Mouse (Mus musculus) right cerebral cortex, postnatal 36 days (tissue): ENCODE measurements around the gene Vmn2r12.
"Not testable (repeated sequence)": the region's sequence is repeated elsewhere in the genome, so short reads cannot be mapped to it uniquely, and the experiment has no call there.

Experiments used
- DNase-seq, 2 experiments: peaks; one replicate each; pipeline ENCODE4 v3.0.0; 2022; ENCODE audit warnings: low spot score in 2 of 2, mixed read lengths in 1 of 2

The Vmn2r12 gene

GRCm38 (mm10) chr5:109097850-109098249, at the start of gene Vmn2r12:
Gene Vmn2r12 (minus strand): TSS chr5:109097950.
- DNase-seq: not testable (repeated sequence)

- no peak for DNase-seq
Observed at GRCm38 (mm10) chr5:109139546-109139945, 41.8 kb upstream of the Vmn2r12 start.

GRCm38 (mm10) chr5:109136731-109137130, 39.0 kb upstream of the Vmn2r12 start:
- DNase-seq: no peak

- DNase-seq: not testable (repeated sequence)
Observed at GRCm38 (mm10) chr5:109096482-109096881, 1.3 kb downstream of the Vmn2r12 start.

- DNase-seq: not testable (repeated sequence)
Observed at GRCm38 (mm10) chr5:109072016-109072415, 25.7 kb downstream of the Vmn2r12 start.

- not testable (repeated sequence) for DNase-seq
Observed at GRCm38 (mm10) chr5:109059469-109059868, 38.3 kb downstream of the Vmn2r12 start, which contains the start of gene Vmn2r11. Gene Vmn2r11 (minus strand): TSS chr5:109059569.

GRCm38 (mm10) chr5:109055286-109055685, 42.5 kb downstream of the Vmn2r12 start:
- no peak for DNase-seq
